Mouse (Mus musculus): ENCODE data around the gene Acoxl.

DNA sequence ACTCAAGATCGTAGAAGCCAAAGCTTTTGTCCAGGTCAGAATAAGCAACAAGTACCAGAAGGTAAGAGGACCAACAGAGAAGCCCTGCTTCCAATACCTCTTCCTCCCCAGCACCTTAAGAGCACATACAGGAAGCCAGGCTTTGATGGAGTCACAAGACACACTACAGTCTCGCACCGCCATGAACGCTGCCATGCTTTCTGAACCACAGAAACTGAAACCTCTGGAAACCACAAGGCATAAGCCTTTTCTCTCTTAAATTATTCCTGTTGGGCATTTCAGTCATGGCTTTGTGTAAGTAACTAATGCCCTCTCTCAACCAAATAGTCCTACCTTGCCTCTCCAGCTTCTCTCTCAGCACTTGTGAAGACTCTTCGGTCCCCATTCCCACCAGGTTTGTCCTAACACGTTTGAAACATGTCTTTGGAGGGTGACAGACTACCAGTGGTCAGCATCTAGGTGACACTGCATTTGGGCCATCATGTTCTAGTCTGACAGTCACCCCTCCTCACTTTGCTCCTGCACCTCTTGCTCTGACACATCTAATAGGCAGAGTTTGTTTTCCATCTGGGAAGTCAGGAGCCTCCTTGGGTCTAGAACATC is 251.7 kb downstream of the Acoxl start:
- TF ChIP-seq CTCF (IDR thresholded peaks at IDR 0.05; ENCODE audit: extremely low read depth, insufficient read depth, low read length) (no peak), POLR2A (IDR thresholded peaks at IDR 0.05; ENCODE audit: extremely low read depth, insufficient read depth, low read length) (no peak)

All from cortical plate, adult 2 months (tissue).